Mouse (Mus musculus) spleen, adult 18-20 months (tissue): ENCODE measurements around the gene Gm20825.
"Not testable (repeated sequence)": the region's sequence is repeated elsewhere in the genome, so short reads cannot be mapped to it uniquely, and the experiment has no call there.

Source experiments
- DNase-seq, 2 experiments: peaks; one replicate each; pipeline ENCODE4 v3.0.0; 2022; ENCODE audit warnings: mixed read lengths in 2 of 2

The Gm20825 gene

GRCm38 (mm10) chrY:8071407-8071806, at the start of gene Gm20825:
Gene Gm20825, minus strand, starts transcription at chrY:8071507.
- not testable (repeated sequence) for DNase-seq
